22 mouse cellular contexts compared by ENCODE assay signal in the genomic region with DNA sequence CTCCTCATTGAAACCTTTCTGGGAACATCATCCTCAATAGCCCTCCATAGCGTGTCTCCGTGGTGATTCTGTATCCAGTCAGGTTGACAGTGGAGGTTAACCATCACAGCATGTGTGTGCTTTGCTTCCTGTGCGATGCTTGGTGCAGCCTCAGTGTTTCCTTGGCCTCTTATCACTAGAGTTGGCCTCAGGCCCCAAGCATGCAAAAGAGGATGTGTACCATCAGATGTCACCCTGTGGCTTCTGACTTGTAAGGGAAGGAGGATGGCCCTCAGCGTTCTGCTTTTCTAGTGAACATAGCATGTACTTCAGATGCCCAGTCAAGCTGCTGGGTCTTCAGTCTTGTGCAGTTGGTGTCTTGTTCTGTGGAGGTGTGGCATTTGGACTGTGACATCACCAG. TPM values are rescaled to one million over a fixed set of nuclear protein-coding genes. Genes with fewer than 3 reads are reported as not detected.
A peak's percentile ranks its signal among the peaks of the same experiment; 100 is the strongest.
DNase-seq lines count a peak whose midpoint lies in the region; ATAC-seq and TF ChIP-seq lines count a peak whose summit lies in the region.
"Had no signal": no experiment of that assay in that cellular context is flagged by ENCODE, and none has a peak within 500 bp of the region (broad histone marks: within the 10 kb centered on the region; RNA-seq: fewer than 3 reads in every experiment).

No protein-coding gene starts in this region.

- no peak for TF ChIP-seq EP300 in CH12.LX (IDR thresholded peaks at IDR 0.05; ENCODE audit: low read length)

- no peaks in the 10 kb centered on the region for H3K27me3 ChIP-seq in CH12.LX (replicated peaks)
- H3K27me3 ChIP-seq in liver, embryonic 13.5 days, result no peaks in the 10 kb centered on the region
- H3K27me3 ChIP-seq: embryonic facial prominence, embryonic 12.5 days; forebrain, embryonic 15.5 days; heart, embryonic 15.5 days; hindbrain, embryonic 13.5 days had no signal

- no peak for TF ChIP-seq CTCF in CH12.LX (conservative IDR thresholded peaks at IDR 0.05 in 1 of 2, IDR thresholded peaks at IDR 0.05 in 1 of 2; ENCODE audit: low read depth in 2 of 2, low read length in 2 of 2)
- no peak for TF ChIP-seq CTCF in layer of hippocampus, adult 2 months (conservative IDR thresholded peaks at IDR 0.05)

- no peaks in the 10 kb centered on the region for H3K9me3 ChIP-seq in CH12.LX (replicated peaks; ENCODE audit: low read length)
- H3K9me3 ChIP-seq in liver, embryonic 13.5 days (replicated peaks), result no peaks in the 10 kb centered on the region
- H3K9me3 ChIP-seq: embryonic facial prominence, embryonic 12.5 days; forebrain, embryonic 15.5 days; heart, embryonic 15.5 days; hindbrain, embryonic 13.5 days had no signal

- peak; percentile 39 for DNase-seq in CH12.LX (ENCODE audit: extremely low read depth)
- DNase-seq in MEL-GATA-1-ER (ENCODE audit: extremely low read depth, low read depth), result peak; percentile 65
- DNase-seq in liver, embryonic 13.5 days, result no peak
- no peak for DNase-seq in left cerebral cortex, adult 9 months (ENCODE audit: low spot score in 2 of 2)
- no peak for DNase-seq in layer of hippocampus, adult 2 months (ENCODE audit: low spot score in 2 of 2)
- no peak for DNase-seq in left cerebral cortex, adult 8-10 months (ENCODE audit: low spot score in 2 of 2)
- DNase-seq: adrenal gland, adult 8-10 months; adrenal gland, postnatal 36 days; B cell, adult 2 months; cerebellum, adult 2 months; cerebellum, postnatal 10 days; gastrocnemius, postnatal 10 days; heart, adult 2 months; heart, postnatal 14 days had no signal

- ATAC-seq in liver, embryonic 13.5 days (ENCODE audit: low read depth), result no peak
- peak; percentile 37 for ATAC-seq in megakaryocyte progenitor cell, adult 5-6 weeks (replicated peaks; ENCODE audit: poor library complexity)
- ATAC-seq: CD4-positive, CD25-positive, alpha-beta regulatory T cell, adult 4 months; forebrain, embryonic 15.5 days; hindbrain, postnatal 0 days had no signal

- no peak overlapping the region for H3K9ac ChIP-seq in CH12.LX (ENCODE audit: insufficient read depth, low read depth)
- no peak overlapping the region; the same call in 1 of the 2 replicates for H3K9ac ChIP-seq in liver, embryonic 13.5 days
- H3K9ac ChIP-seq: embryonic facial prominence, embryonic 12.5 days; forebrain, embryonic 15.5 days; heart, embryonic 15.5 days; hindbrain, embryonic 13.5 days had no signal

- H3K4me2 ChIP-seq in CH12.LX (ENCODE audit: insufficient read depth, low read depth, poor library complexity, severe bottlenecking), result no peak overlapping the region
- no peak overlapping the region for H3K4me2 ChIP-seq in liver, embryonic 13.5 days
- H3K4me2 ChIP-seq: embryonic facial prominence, embryonic 12.5 days; forebrain, embryonic 15.5 days; heart, embryonic 11.5 days; heart, embryonic 15.5 days; hindbrain, embryonic 13.5 days had no signal

- H3K36me3 ChIP-seq in CH12.LX (replicated peaks in 1 of 2; ENCODE audit: control insufficient read depth in 1 of 2, insufficient read depth in 1 of 2, low read length in 1 of 2), result peaks cover 0 to 32% of the 10 kb centered on the region in 2 experiments
- H3K36me3 ChIP-seq in liver, embryonic 13.5 days, result peaks cover 89% of the 10 kb centered on the region

- no peak overlapping the region for H3K4me3 ChIP-seq in CH12.LX (replicated peaks in 1 of 3; ENCODE audit: low read depth in 2 of 3, low read length in 2 of 3, poor library complexity in 1 of 3)
- H3K4me3 ChIP-seq in liver, embryonic 13.5 days (replicated peaks), result no peak overlapping the region
- no peak overlapping the region for H3K4me3 ChIP-seq in layer of hippocampus, adult 2 months
- H3K4me3 ChIP-seq: embryonic facial prominence, embryonic 12.5 days; forebrain, embryonic 15.5 days; heart, adult 2 months; heart, embryonic 15.5 days; hindbrain, embryonic 13.5 days had no signal

- no peak; the same call in none of the 2 replicates for TF ChIP-seq RAD21 in CH12.LX (IDR thresholded peaks at IDR 0.05; ENCODE audit: low read depth, low read length)

- peaks cover 0 to 25% of the 10 kb centered on the region in 2 experiments; a peak in 2 of 4 replicates for H3K4me1 ChIP-seq in CH12.LX (ENCODE audit: control insufficient read depth in 1 of 2, insufficient read depth in 2 of 2)
- peaks cover 64% of the 10 kb centered on the region for H3K4me1 ChIP-seq in liver, embryonic 13.5 days (replicated peaks)
- H3K4me1 ChIP-seq: embryonic facial prominence, embryonic 12.5 days; forebrain, embryonic 15.5 days; hindbrain, embryonic 13.5 days had no signal

- in situ Hi-C loops in CH12.LX (cut with MboI; ENCODE audit: low pct_ligation_motif_present, low pct_unique_long_range_greater_than_20kb, low sequenced_read_pairs), result loop anchor here (10.0 kb wide), 1 partner anchor 74 kb away; a partner anchor contains a TSS

- 32% methylated on average over 4 of the region's 4 CpGs for WGBS in liver, embryonic 13.5 days (ENCODE audit: insufficient replicate concordance)

- dilution Hi-C loops in CH12.LX (cut with MboI; ENCODE audit: extremely low pct_ligation_motif_present, extremely low pct_unique_long_range_greater_than_20kb, low sequenced_read_pairs), result no loop called here

- TF ChIP-seq POLR2A in CH12.LX (IDR thresholded peaks at IDR 0.05; ENCODE audit: low read depth, low read length), result no peak

- H3K27ac ChIP-seq in CH12.LX (ENCODE audit: insufficient read depth, low read depth), result no peak overlapping the region
- peak overlapping the region; percentile 94 for H3K27ac ChIP-seq in liver, embryonic 13.5 days
- H3K27ac ChIP-seq in layer of hippocampus, adult 2 months, result no peak overlapping the region
- H3K27ac ChIP-seq: embryonic facial prominence, embryonic 12.5 days; forebrain, embryonic 15.5 days; heart, adult 2 months; heart, embryonic 15.5 days; hindbrain, embryonic 13.5 days; hindbrain, postnatal 0 days had no signal

- H3K79me2 ChIP-seq in CH12.LX (replicated peaks; ENCODE audit: control insufficient read depth, extremely low read depth, insufficient read depth, poor library complexity, severe bottlenecking), result no peaks in the 10 kb centered on the region

TF ChIP-seq in CH12.LX, 34 proteins besides CTCF, POLR2A, EP300 and RAD21:
- no peak for TF ChIP-seq JUN (IDR thresholded peaks at IDR 0.05; ENCODE audit: insufficient read depth, low read depth, low read length)
- no peak for TF ChIP-seq MAFK (IDR thresholded peaks at IDR 0.05; ENCODE audit: insufficient replicate concordance, low read length)
- TF ChIP-seq NELFE (IDR thresholded peaks at IDR 0.05; ENCODE audit: low read depth, low read length), result no peak
- TF ChIP-seq POLR2AphosphoS2 (IDR thresholded peaks at IDR 0.05; ENCODE audit: low read depth, low read length), result no peak
- no peak for TF ChIP-seq HCFC1 (IDR thresholded peaks at IDR 0.05; ENCODE audit: low read depth, low read length)
- no peak for TF ChIP-seq SIN3A (IDR thresholded peaks at IDR 0.05; ENCODE audit: low read length)
- TF ChIP-seq MEF2A (IDR thresholded peaks at IDR 0.05; ENCODE audit: borderline replicate concordance, low read depth, low read length), result no peak
- no peak for TF ChIP-seq MAZ (IDR thresholded peaks at IDR 0.05; ENCODE audit: low read depth, low read length)
- TF ChIP-seq MXI1 (IDR thresholded peaks at IDR 0.05; ENCODE audit: low read depth, low read length), result no peak
- no peak for TF ChIP-seq TBP (conservative IDR thresholded peaks at IDR 0.05; ENCODE audit: low read depth, low read length)
- TF ChIP-seq ZC3H11A (IDR thresholded peaks at IDR 0.05; ENCODE audit: low read depth, low read length), result no peak

RNA-seq across cellular contexts. Expression of a gene that starts 33.6 kb away (rescaled TPM):
- 7.1 TPM in 2 replicates for total RNA-seq in CH12.LX (2012; rRNA removed)
- 3.2 and 4.3 TPM in 2 replicates for total RNA-seq in CH12.LX (2014; rRNA removed)
- 14.6 and 15.2 TPM in 2 replicates for polyA plus RNA-seq in CH12.LX (2012; ENCODE audit: insufficient read length, low read depth)
- 4.4 and 5.2 TPM in 2 replicates for polyA plus RNA-seq in liver, embryonic 13.5 days (2015; fragmentation: Nextera tagmentation; extraction: Ambion mirVana)
- total RNA-seq in megakaryocyte progenitor cell, adult 5-6 weeks (2015), result 24.0 and 26.4 TPM in 2 replicates
- 10.0 and 12.5 TPM in 2 replicates for total RNA-seq in megakaryocyte progenitor cell, adult 5-6 weeks (2017)
- 10 to 100 TPM; 20.2 to 20.8 TPM for total RNA-seq in layer of hippocampus, adult 2 months (2021)
- 10 to 100 TPM; 21.5 to 25.3 (median 23.8) TPM for total RNA-seq in left cerebral cortex, adult 8-10 months (2022)

Comparison
In these comparisons a context has a peak if more than half of its experiments do, and no peak if none do; other contexts are left out.
1. DNase-seq: peak in CH12.LX (single experiment) and MEL-GATA-1-ER (single experiment); none in liver, embryonic 13.5 days (single experiment), left cerebral cortex, adult 9 months (0 of 2), layer of hippocampus, adult 2 months (0 of 2) and left cerebral cortex, adult 8-10 months (0 of 2).